Mouse (Mus musculus): Measurements from ENCODE around the gene 2700049A03Rik. TPM values are rescaled to one million over a fixed set of nuclear protein-coding genes. Genes with fewer than 3 reads are reported as not detected.
A peak's percentile ranks its signal among the peaks of the same experiment; 100 is the strongest.

Gene 2700049A03Rik
- polyA plus RNA-seq, 1 experiment from 2014 or later = 12.6 TPM

DNA sequence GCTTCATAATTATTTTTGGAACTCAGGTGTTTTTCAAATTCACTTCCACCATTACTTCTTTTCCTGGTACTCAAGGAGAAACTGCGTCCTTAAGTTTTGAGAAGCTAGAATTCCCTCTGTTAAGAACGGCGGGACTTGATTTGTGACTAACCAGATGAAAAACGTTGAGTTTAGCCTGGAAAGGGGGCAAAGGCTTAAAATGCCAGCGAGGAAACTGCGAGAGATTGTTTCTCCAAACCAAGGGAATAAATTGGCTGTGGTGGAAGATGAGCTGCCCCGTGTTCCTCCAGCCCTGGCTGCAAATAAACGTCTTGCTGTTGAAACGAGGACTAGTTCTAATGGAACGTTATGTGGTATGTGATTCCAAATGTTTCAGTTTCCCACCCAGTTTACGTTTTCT, 1.0 kb downstream of the 2700049A03Rik start:
- Histone ChIP-seq H3K4me1 (replicated peaks) (peaks cover 5% of the 10 kb centered on the region; the same call in 1 of the 2 replicates), H3K4me2 (replicated peaks) (peak overlapping the region; percentile 84), H3K36me3 (peaks cover 18% of the 10 kb centered on the region), H3K4me3 (replicated peaks) (peak overlapping the region; percentile 94), H3K9ac (peak overlapping the region; percentile 56), H3K9me3 (no peaks in the 10 kb centered on the region), H3K27me3 (replicated peaks) (no peaks in the 10 kb centered on the region), H3K27ac (no peak overlapping the region)
- ATAC-seq = no peak
- WGBS = 2% methylated on average over 11 of the region's 11 CpGs

DNA sequence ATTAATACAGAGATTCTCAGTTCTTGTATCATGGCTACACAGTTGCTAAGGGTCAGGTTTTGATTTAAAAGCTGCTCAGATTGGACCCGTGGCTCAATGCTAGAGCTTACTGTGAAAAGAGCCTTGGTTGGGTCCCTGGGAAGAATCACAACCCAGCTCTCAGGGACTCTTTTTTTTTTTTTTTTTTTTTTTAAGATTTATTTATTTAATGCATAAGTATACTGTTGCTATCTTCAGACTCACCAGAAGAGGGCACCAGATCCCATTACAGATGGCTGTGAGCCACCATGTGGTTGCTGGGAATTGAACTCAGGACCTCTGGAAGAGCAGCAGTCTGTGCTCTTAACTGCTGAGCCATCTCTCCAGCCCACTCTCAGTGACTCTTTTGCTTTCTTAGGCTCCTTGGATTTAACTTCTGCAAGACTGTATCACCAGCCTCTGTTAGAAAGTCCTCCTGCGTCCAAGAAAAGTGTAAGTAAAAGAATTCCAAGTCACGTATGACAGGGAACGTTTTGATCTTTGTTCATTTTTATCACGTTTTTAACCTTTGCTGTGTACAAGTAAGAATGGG, 2.7 kb downstream of the 2700049A03Rik start:
- 79% methylated on average over 5 of the region's 5 CpGs for WGBS
- Histone ChIP-seq H3K4me3 (replicated peaks) (no peak overlapping the region), H3K27me3 (replicated peaks) (no peaks in the 10 kb centered on the region), H3K9ac (no peak overlapping the region), H3K9me3 (no peaks in the 10 kb centered on the region), H3K4me2 (replicated peaks) (no peak overlapping the region), H3K27ac (no peak overlapping the region), H3K36me3 (peaks cover 23% of the 10 kb centered on the region), H3K4me1 (replicated peaks) (peaks cover 5% of the 10 kb centered on the region; the same call in 1 of the 2 replicates)
- ATAC-seq = no peak

DNA sequence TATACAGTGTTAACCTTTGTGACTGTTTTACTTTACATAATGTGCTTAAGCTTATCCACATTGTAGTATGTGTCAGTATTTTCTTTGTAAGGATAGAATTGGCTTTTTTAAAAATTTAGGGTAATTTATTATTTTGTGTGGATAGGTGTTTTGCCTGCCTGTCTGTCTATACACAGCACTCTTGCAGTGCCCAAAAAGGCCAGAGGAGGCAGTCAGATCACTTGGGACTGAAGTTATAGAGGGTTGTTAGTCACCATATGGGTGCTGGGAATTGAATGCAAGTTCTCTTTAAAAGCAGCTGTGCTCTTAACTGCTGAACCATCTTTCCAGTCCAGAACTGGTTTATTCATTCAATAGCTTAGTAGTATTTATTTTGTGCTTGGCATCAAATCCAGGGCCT, 4.5 kb downstream of the 2700049A03Rik start:
- Histone ChIP-seq H3K4me1 (replicated peaks) (no peaks in the 10 kb centered on the region), H3K9me3 (no peaks in the 10 kb centered on the region), H3K9ac (no peak overlapping the region), H3K4me2 (replicated peaks) (no peak overlapping the region), H3K36me3 (peaks cover 23% of the 10 kb centered on the region), H3K27ac (no peak overlapping the region), H3K4me3 (replicated peaks) (no peak overlapping the region), H3K27me3 (replicated peaks) (no peaks in the 10 kb centered on the region)
- no peak for ATAC-seq

DNA sequence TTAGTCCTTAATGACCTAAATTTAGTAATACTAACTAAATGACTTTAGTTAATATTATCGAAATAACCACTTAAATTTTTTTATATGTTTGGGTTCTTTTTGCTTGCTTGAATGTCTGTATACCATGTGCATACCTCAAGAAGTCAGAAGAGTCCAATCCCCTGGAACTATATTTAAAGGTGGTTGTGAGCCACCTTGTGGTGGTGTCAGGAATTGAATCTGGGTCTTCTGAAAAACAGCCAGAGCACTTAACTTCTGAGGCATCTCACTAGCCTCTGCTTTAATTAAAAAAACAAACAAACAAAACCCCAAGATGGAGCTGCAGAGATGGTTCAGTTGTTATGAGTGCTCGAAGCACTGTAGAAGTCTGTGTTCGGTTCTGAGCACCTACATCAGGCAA, 11.0 kb downstream of the 2700049A03Rik start:
- 80% methylated on average over 3 of the region's 3 CpGs for WGBS
- Histone ChIP-seq H3K4me3 (replicated peaks) (no peak overlapping the region), H3K4me1 (replicated peaks) (no peaks in the 10 kb centered on the region), H3K9me3 (no peaks in the 10 kb centered on the region), H3K4me2 (replicated peaks) (no peak overlapping the region), H3K27me3 (replicated peaks) (no peaks in the 10 kb centered on the region), H3K27ac (no peak overlapping the region), H3K36me3 (0 out of 2 replicates have a peak, but pooled peaks cover 13% of the 10 kb centered on the region), H3K9ac (no peak overlapping the region)
- ATAC-seq = no peak

DNA sequence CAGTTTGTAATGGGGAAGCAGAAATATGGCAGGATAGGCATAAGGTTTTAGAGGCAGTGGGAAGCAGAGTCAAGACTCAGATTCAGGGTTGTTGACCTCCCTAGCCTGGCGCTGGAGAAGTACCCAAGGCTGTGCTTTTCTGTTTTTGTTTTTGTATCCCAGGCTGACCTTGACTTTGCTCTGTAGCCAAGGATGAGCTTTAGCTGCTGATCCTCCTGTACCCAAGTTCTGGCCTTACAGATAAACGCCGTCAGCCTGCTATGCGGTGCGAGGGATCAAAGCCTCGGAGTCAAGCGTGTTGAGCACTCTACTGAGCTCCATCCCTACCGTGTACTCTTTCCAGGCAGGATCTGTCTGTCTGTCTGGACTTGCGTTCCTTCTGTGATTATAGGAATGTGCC, 12.2 kb downstream of the 2700049A03Rik start:
- Histone ChIP-seq H3K4me3 (replicated peaks) (no peak overlapping the region), H3K4me2 (replicated peaks) (no peak overlapping the region), H3K36me3 (peaks cover 14% of the 10 kb centered on the region; the same call in 1 of the 2 replicates), H3K9ac (no peak overlapping the region), H3K27me3 (replicated peaks) (no peaks in the 10 kb centered on the region), H3K4me1 (replicated peaks) (no peaks in the 10 kb centered on the region), H3K9me3 (no peaks in the 10 kb centered on the region), H3K27ac (no peak overlapping the region)
- no peak for ATAC-seq
- WGBS = 95% methylated on average over 9 of the region's 9 CpGs

DNA sequence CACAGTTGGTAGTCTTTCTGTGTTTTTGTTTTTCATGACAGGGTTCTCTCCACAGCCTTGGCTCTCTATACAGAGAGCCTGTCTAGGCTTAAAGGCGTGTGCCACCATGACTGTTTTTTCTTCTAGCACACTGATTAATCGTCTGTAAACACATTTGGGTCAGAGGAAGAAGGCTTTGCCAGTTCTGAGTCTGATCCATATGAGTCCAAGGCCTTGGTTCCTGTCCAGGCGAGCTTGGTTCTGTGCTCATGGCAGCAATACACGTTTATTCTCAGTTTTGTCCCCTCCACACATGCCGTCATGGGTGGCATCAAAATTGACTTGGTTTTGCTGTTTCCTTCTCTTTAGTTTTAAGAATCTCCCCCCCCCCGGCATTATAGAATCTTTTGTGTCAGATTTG, 12.8 kb downstream of the 2700049A03Rik start:
- H3K9me3 ChIP-seq = no peaks in the 10 kb centered on the region
- 90% methylated on average over 6 of the region's 6 CpGs for WGBS
- H3K4me1 ChIP-seq (replicated peaks) = no peaks in the 10 kb centered on the region
- H3K4me3 ChIP-seq (replicated peaks) = no peak overlapping the region
- no peaks in the 10 kb centered on the region for H3K27me3 ChIP-seq (replicated peaks)
- H3K27ac ChIP-seq = no peak overlapping the region
- ATAC-seq = no peak
- no peak overlapping the region for H3K4me2 ChIP-seq (replicated peaks)
- no peak overlapping the region for H3K9ac ChIP-seq
- peaks cover 14% of the 10 kb centered on the region; the same call in 1 of the 2 replicates for H3K36me3 ChIP-seq

DNA sequence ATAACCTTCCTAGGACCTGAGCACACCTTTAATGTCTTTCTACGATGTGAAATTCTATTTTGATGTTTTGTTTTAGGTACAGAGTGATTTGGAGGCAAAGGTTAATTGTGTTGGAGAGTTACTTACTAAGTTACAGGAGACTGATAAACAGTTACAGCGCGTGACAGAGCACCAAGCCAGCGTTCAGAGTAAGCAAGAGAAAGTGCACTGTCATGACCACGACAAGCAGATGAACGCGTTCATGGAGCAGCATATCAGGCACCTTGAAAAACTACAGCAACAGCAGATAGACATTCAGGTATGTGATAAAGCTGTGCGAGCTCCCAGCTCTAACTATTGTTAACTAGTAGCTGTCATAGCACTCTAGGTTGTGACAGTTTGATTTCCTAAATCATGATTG, 13.5 kb downstream of the 2700049A03Rik start:
- H3K4me1 ChIP-seq (replicated peaks) = no peaks in the 10 kb centered on the region
- no peaks in the 10 kb centered on the region for H3K9me3 ChIP-seq
- no peak for ATAC-seq
- H3K27ac ChIP-seq = no peak overlapping the region
- WGBS = 94% methylated on average over 8 of the region's 8 CpGs
- no peak overlapping the region for H3K4me2 ChIP-seq (replicated peaks)
- H3K27me3 ChIP-seq (replicated peaks) = no peaks in the 10 kb centered on the region
- H3K9ac ChIP-seq = no peak overlapping the region
- peaks cover 19% of the 10 kb centered on the region; the same call in 1 of the 2 replicates for H3K36me3 ChIP-seq
- no peak overlapping the region for H3K4me3 ChIP-seq (replicated peaks)

DNA sequence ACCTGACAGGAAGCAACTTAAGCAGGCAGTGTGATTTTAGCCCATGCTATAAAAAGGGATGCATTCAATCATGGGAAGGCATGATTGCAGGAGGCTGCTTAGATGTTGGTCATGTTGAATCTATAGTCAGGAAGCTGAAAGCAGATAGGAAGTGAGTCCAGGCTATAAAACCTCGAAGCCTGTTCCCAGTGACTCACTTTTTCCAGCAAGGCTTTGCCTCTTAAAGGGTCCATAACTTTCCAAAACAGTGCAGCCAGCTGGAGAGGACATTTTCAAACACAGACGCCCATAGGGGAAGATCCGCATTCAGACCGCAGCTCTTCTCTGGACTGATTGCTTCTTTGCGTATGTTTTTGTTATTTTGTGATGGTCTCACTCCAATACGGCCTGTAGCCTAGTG, 18.3 kb downstream of the 2700049A03Rik start:
- 93% methylated on average over 6 of the region's 6 CpGs for WGBS
- Histone ChIP-seq H3K27me3 (replicated peaks) (no peaks in the 10 kb centered on the region), H3K27ac (no peak overlapping the region), H3K36me3 (peaks cover 22% of the 10 kb centered on the region; the same call in 1 of the 2 replicates), H3K4me2 (replicated peaks) (no peak overlapping the region), H3K9me3 (no peaks in the 10 kb centered on the region), H3K4me1 (replicated peaks) (no peaks in the 10 kb centered on the region), H3K4me3 (replicated peaks) (no peak overlapping the region), H3K9ac (no peak overlapping the region)
- no peak for ATAC-seq

DNA sequence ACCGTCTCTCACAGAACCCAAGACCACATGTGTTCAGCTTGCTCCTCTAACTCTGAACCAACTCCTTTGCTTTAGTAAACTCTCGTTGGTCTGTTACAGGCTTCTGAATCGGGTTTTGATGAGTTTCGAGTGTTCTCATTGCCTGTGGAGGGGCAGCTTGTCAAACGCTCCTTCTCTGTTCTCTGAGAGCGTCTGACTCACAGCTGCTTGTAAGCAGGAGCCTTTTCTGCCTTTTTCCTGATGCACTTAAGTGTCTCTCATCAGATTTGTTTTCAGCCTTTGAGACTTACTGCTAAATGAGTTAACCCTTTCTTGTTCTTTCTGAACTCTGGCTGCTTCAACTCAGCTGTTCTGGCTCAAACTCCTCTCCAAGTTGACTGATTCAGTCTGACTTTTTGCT, 21.3 kb downstream of the 2700049A03Rik start:
- Histone ChIP-seq H3K27me3 (replicated peaks) (no peaks in the 10 kb centered on the region), H3K4me3 (replicated peaks) (no peak overlapping the region), H3K4me2 (replicated peaks) (no peak overlapping the region), H3K4me1 (replicated peaks) (no peaks in the 10 kb centered on the region), H3K9ac (no peak overlapping the region), H3K36me3 (peaks cover 25% of the 10 kb centered on the region; the same call in 1 of the 2 replicates), H3K27ac (no peak overlapping the region), H3K9me3 (no peaks in the 10 kb centered on the region)
- 82% methylated on average over 6 of the region's 6 CpGs for WGBS
- no peak for ATAC-seq

DNA sequence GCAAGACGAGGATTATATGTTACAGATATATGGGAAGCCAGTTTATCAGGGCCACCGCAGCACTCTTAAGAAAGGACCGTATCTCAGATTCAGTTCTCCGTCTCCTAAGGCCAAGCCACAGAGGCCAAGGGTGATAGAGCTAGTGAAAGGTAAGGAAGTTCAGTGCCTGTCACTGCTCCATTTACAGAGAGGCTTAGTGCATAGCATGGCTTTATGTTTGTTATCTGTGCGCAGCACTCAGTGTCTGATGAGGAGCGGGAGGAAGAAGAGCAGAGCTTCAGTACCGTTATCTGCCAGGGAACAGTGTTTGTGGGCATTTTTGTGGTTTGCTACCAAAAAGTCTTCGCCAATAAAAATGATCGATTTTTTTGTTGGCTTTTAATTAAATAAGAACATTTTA, 27.8 kb downstream of the 2700049A03Rik start:
- H3K27me3 ChIP-seq (replicated peaks) = no peaks in the 10 kb centered on the region
- no peak overlapping the region for H3K4me2 ChIP-seq (replicated peaks)
- H3K4me1 ChIP-seq (replicated peaks) = no peaks in the 10 kb centered on the region
- H3K27ac ChIP-seq = no peak overlapping the region
- WGBS = 92% methylated on average over 9 of the region's 9 CpGs
- H3K9me3 ChIP-seq = no peaks in the 10 kb centered on the region
- no peak for ATAC-seq
- H3K36me3 ChIP-seq = peaks cover 14% of the 10 kb centered on the region
- no peak overlapping the region for H3K4me3 ChIP-seq (replicated peaks)
- no peak overlapping the region for H3K9ac ChIP-seq

DNA sequence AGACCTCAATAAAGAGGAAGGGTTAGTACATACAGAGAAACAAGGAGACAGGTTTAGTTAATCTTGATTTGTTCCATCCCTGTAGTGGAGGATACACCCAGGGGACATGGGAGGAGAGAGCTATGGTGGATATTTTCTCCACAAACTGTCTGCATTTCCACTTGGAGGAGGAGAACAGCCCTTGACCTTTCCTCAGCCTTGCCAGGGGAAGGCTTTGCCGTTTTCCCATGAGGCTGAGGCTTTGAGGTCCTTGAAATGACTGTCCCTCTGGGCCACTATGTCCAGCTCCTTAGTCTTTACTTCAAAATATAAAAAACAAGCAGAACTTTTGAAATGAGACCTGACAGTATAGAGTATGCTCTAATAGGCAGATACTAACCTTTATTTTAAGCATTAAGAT, 33.3 kb downstream of the 2700049A03Rik start:
- Histone ChIP-seq H3K27ac (no peak overlapping the region), H3K4me3 (replicated peaks) (no peak overlapping the region), H3K36me3 (peaks cover 13% of the 10 kb centered on the region; the same call in 1 of the 2 replicates), H3K9me3 (no peaks in the 10 kb centered on the region), H3K9ac (no peak overlapping the region), H3K27me3 (replicated peaks) (no peaks in the 10 kb centered on the region), H3K4me2 (replicated peaks) (no peak overlapping the region), H3K4me1 (replicated peaks) (no peaks in the 10 kb centered on the region)
- ATAC-seq = no peak
- 81% methylated on average over 1 of the region's 1 CpGs for WGBS

DNA sequence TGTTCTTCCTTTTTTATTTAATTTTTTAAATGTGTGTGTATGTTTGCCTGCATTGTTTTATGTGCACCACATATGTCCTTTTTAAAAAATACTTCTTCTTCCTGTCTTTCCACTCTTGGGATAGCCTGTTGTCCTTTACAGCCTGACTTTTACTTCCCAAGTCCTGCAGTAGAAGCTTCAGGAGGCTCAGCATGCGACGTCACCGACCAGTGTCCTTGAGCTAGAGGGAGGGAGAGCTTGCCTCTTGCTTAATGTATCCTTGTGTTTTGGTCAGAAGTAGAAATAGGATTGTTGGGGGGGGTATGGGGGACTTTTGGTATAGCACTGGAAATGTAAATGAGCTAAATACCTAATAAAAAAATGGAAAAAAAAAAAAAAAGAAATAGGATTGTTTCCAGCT, 47.1 kb downstream of the 2700049A03Rik start:
- no peak overlapping the region for H3K27ac ChIP-seq
- H3K9ac ChIP-seq = no peak overlapping the region
- H3K9me3 ChIP-seq = no peaks in the 10 kb centered on the region
- 93% methylated on average over 3 of the region's 3 CpGs for WGBS
- H3K4me1 ChIP-seq (replicated peaks) = no peaks in the 10 kb centered on the region
- peaks cover 8% of the 10 kb centered on the region; the same call in 1 of the 2 replicates for H3K36me3 ChIP-seq
- H3K4me2 ChIP-seq (replicated peaks) = no peak overlapping the region
- no peaks in the 10 kb centered on the region for H3K27me3 ChIP-seq (replicated peaks)
- ATAC-seq = no peak
- no peak overlapping the region for H3K4me3 ChIP-seq (replicated peaks)

DNA sequence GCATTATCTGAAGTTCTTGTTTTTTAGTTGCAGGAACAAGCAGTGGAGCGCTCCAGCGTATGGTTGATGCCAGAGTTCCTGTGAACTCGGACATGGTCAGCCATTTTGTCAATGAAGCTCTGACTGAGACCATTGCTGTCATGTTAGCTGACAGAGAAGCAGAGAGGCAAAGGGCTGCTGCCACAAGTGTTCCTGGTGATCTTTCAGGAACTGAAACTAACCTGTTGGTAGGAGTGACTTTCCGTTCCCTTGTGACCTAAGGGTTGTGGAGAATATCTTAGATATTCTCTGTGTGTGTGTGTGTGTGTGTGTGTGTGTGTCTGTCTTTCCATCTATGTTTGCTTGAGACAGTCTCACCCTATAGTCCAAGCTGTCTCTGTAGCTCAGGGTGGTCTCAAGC, 47.7 kb downstream of the 2700049A03Rik start:
- Histone ChIP-seq H3K4me1 (replicated peaks) (no peaks in the 10 kb centered on the region), H3K27me3 (replicated peaks) (no peaks in the 10 kb centered on the region), H3K9ac (no peak overlapping the region), H3K9me3 (no peaks in the 10 kb centered on the region), H3K36me3 (peaks cover 8% of the 10 kb centered on the region; the same call in 1 of the 2 replicates), H3K27ac (no peak overlapping the region), H3K4me3 (replicated peaks) (no peak overlapping the region), H3K4me2 (replicated peaks) (no peak overlapping the region)
- WGBS = 88% methylated on average over 4 of the region's 4 CpGs
- no peak for ATAC-seq
